Mouse (Mus musculus): Measurements from ENCODE around the gene Snapc5.

DNA sequence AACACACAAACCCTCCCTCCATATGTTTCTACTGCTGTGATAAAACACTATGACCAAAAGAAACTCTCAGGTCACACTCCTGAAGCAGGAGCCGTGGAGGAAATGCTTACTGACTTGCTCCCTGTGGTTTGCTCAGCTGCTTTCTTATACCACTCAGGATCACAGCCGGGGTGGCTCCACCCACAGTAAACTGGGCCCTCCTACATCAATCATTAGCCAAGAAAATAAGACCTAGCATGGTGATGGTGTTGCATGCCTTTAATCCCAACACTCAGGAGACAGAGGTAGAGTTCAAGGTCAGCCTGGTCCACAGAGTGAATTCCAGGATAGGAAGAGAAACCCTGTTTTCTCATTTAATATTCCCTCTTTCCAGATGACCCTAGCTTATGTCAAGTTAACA is 20.8 kb downstream of the Snapc5 start:
- TF ChIP-seq GATA1 (IDR thresholded peaks at IDR 0.05; ENCODE audit: borderline replicate concordance, low read length): no peak
- no peak for TF ChIP-seq FLI1 (IDR thresholded peaks at IDR 0.05; ENCODE audit: low read length)

Measured in megakaryocyte, embryonic 14.5 days (primary cell).